Mouse (Mus musculus): ENCODE data around the gene Gm21454. TPM values are rescaled to one million over a fixed set of nuclear protein-coding genes. Genes with fewer than 3 reads are reported as not detected.
"Not testable (repeated sequence)": the region's sequence is repeated elsewhere in the genome, so short reads cannot be mapped to it uniquely, and the experiment has no call there.

Gene Gm21454
- total RNA-seq (2015; ENCODE audit: low replicate concordance) = not detected in 2 replicates
- total RNA-seq (2017; ENCODE audit: low replicate concordance) = not detected in 2 replicates

DNA sequence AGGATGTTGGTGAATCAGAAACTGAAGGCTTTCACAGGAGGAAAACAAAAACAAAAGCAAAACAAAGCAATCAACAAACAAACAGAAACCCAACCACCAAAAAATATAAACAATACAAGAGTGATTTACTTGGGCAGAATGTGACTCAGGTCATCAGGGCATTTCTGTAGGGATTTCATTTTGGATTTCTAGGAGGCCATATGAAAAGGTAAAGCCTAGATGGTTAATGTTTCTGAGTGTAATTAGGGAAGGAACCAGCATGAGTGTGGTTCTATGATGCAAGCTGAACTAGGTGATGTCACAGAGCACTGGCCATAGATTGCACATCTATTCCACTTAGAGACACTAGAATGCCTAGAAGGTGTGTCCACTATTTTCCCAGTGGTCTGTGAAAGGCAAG lies at the start of gene Gm21454, which contains the start of gene Gm21440:
Gene Gm21454, plus strand, starts transcription at position 352 of the 400 bp plus-strand sequence.
Gene Gm21440, plus strand, starts transcription at position 301 of the 400 bp plus-strand sequence.
- not testable (repeated sequence) for ATAC-seq (replicated peaks; ENCODE audit: low FRiP score, poor library complexity, severe bottlenecking)

- ATAC-seq (replicated peaks; ENCODE audit: low FRiP score, poor library complexity, severe bottlenecking) = not testable (repeated sequence)
Measured at GRCm38 (mm10) chrY:13223828-13224227, 28.4 kb upstream of the Gm21454 start, which contains the start of gene Gm21828. Gene Gm21828 (minus strand): TSS chrY:13223928.

- not testable (repeated sequence) for ATAC-seq (replicated peaks; ENCODE audit: low FRiP score, poor library complexity, severe bottlenecking)
Measured at GRCm38 (mm10) chrY:13348963-13349362, 96.7 kb downstream of the Gm21454 start, which contains the start of gene Gm21725. Gene Gm21725 (minus strand): TSS chrY:13349063.

Other genes with a start within 250 kb of the Gm21454 start
- not detected in 2 replicates for gene Gm20807, start 209.6 kb upstream of the Gm21454 start, total RNA-seq (2015; ENCODE audit: low replicate concordance)
- not detected in 2 replicates for gene Gm20807, start 209.6 kb upstream of the Gm21454 start, total RNA-seq (2017; ENCODE audit: low replicate concordance)
- gene Gm21891, start 119.0 kb upstream of the Gm21454 start, total RNA-seq (2015; ENCODE audit: low replicate concordance) = not detected in 2 replicates
- gene Gm21891, start 119.0 kb upstream of the Gm21454 start, total RNA-seq (2017; ENCODE audit: low replicate concordance) = not detected in 2 replicates
- gene Gm21425, start 90.5 kb upstream of the Gm21454 start, total RNA-seq (2015; ENCODE audit: low replicate concordance) = not detected in 2 replicates
- not detected in 2 replicates for gene Gm21425, start 90.5 kb upstream of the Gm21454 start, total RNA-seq (2017; ENCODE audit: low replicate concordance)
- gene Gm21828, start 28.5 kb upstream of the Gm21454 start, total RNA-seq (2015; ENCODE audit: low replicate concordance) = not detected in 2 replicates
- not detected in 2 replicates for gene Gm21828, start 28.5 kb upstream of the Gm21454 start, total RNA-seq (2017; ENCODE audit: low replicate concordance)
- gene Gm21440, start 51 bp upstream of the Gm21454 start, total RNA-seq (2015; ENCODE audit: low replicate concordance) = not detected in 2 replicates
- not detected in 2 replicates for gene Gm21440, start 51 bp upstream of the Gm21454 start, total RNA-seq (2017; ENCODE audit: low replicate concordance)
- not detected in 2 replicates for gene Gm21725, start 96.6 kb downstream of the Gm21454 start, total RNA-seq (2015; ENCODE audit: low replicate concordance)
- gene Gm21725, start 96.6 kb downstream of the Gm21454 start, total RNA-seq (2017; ENCODE audit: low replicate concordance) = not detected in 2 replicates
- not detected in 2 replicates for gene Gm21866, start 213.1 kb downstream of the Gm21454 start, total RNA-seq (2015; ENCODE audit: low replicate concordance)
- not detected in 2 replicates for gene Gm21866, start 213.1 kb downstream of the Gm21454 start, total RNA-seq (2017; ENCODE audit: low replicate concordance)
- not detected in 2 replicates for gene Gm20773, start 241.6 kb downstream of the Gm21454 start, total RNA-seq (2015; ENCODE audit: low replicate concordance)
- gene Gm20773, start 241.6 kb downstream of the Gm21454 start, total RNA-seq (2017; ENCODE audit: low replicate concordance) = not detected in 2 replicates